Mouse (Mus musculus): ENCODE results near the gene Map1lc3b.

Gene Map1lc3b

DNA sequence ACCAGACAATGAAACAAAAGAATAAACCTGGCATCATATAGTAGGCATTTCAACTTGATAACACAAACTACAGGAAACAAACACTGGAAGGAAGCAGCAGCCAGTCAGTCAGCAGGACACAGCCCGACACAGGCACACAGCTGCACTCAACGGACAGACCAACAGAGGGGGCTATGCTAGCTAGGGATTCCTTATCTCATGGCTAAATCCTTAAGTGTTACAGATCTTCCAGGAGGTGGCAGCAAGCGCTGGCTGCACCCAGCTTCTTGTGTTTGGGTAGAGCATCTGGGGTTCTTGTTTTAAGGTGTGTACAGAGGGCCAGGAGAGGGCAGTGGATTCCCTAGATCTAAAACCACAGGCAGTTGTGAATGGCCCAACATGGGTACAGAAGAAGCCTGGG is 12.7 kb downstream of the Map1lc3b start:
- DNase-seq (ENCODE audit: extremely low read depth, low read depth, low spot score): no peak

- no peak for DNase-seq (ENCODE audit: extremely low read depth, low read depth, low spot score)
Measured at GRCm38 (mm10) chr8:121603801-121604200, 13.6 kb downstream of the Map1lc3b start.

DNA sequence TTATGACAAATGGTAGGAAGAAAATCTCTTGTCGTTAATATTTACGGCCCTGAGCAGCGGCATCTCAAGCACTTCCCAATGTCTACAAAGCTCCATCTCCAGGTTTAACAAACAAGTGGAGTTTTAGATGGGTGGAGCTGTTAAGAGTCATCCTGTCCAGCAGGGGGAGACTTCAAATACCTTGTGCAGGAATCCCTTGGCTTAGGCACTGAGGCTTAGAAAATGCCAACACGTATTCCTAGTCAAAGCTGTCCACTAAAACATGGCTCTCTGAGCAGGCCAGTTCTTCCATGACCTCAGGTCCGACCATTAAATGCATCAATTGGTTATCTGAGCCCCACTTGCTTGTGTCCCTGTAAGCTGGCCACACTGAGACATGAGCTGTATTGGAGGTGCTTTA is 17.5 kb downstream of the Map1lc3b start:
- DNase-seq (ENCODE audit: extremely low read depth, low read depth, low spot score): no peak

GRCm38 (mm10) chr8:121609251-121609650 is 19.1 kb downstream of the Map1lc3b start:
- no peak for DNase-seq (ENCODE audit: extremely low read depth, low read depth, low spot score)

DNA sequence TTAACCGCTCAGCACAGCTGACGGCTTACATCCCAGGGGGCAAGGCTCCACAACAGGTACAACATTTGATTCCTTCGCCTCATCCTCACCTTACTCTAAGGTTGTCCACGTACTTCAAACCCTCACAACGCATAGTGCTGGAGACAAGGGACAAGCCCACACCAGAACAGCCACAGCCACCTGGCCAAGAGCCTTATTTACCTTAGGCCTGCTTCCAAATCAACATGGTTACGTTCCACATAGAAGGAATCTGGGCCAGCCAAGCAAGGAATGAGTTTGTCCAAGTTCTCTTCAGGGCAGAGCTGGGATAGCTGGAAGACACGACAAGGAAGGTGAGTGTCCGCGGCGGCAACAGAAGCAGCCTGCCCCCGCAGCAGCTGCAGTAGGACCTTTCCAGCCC is 19.8 kb downstream of the Map1lc3b start:
- DNase-seq (ENCODE audit: extremely low read depth, low read depth, low spot score): no peak

DNA sequence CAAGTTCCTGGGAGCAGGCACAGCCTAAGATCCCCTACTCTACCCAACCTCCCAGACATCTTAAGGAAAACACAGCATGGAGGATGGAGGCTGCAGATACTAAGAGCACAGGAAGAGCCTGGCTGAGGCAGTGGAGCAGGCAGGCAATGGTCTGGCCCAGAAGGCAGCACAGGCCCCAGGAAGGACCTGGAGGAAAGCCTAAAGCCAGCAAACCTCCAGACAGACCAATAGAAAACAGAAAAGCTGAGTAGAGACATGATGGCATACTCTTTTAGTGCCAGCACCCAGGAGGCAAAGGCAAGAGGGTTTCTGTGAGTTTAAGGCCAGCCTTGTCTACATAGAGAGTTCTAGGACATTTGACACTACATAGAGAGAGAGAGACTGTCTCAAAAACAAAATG is 23.3 kb downstream of the Map1lc3b start:
- no peak for DNase-seq (ENCODE audit: extremely low read depth, low read depth, low spot score)

- peak; percentile 26 for DNase-seq (ENCODE audit: extremely low read depth, low read depth, low spot score)
Measured at GRCm38 (mm10) chr8:121619401-121619995, 29.3 kb downstream of the Map1lc3b start.

- DNase-seq (ENCODE audit: extremely low read depth, low read depth, low spot score): no peak
Measured at GRCm38 (mm10) chr8:121620801-121621516, 30.8 kb downstream of the Map1lc3b start.

- DNase-seq (ENCODE audit: extremely low read depth, low read depth, low spot score): no peak
Measured at GRCm38 (mm10) chr8:121621879-121622278, 31.7 kb downstream of the Map1lc3b start.

DNA sequence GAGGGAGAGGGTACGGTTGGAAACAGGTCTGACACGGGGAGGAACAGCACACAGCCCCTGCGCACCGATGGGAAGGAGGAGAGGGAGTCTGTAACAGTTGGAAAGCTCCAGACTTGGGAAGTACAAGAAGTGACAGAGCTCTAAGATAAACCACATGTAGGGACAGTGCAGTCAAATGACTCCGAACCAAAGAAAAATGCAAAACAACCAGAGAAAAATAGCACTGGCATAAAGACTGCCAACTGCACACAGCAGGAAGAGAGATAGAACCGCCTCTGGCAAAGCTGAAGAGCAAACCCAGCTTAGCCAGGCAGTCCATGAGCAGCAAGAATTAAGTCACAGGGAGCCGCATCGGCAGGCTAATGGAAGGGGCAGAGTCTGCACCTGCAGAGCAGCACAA is 32.9 kb downstream of the Map1lc3b start:
- no peak for DNase-seq (ENCODE audit: extremely low read depth, low read depth, low spot score)

GRCm38 (mm10) chr8:121628681-121629080 is 38.5 kb downstream of the Map1lc3b start:
- no peak for DNase-seq (ENCODE audit: extremely low read depth, low read depth, low spot score)

DNA sequence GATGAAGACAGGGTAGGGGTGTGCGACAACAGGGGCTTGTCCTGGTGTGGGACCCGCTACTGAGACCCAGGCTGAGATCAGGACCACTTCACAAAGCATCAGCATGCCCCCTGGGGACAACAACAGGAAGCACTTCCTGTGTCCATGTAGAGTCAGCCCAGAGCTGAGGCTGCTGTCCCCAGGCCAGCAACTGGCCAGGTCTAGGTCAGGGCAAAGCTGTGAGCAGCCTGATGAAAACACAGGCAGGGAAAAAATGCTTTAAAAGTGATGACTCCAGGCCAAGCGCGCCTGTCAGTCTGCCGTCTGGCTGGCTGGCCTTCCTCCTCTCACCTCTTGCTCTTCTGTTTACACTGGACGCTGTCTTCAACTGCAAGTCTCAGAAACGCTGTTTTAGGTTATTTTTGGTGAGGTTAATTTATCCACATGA is 41.5 kb downstream of the Map1lc3b start:
- DNase-seq (ENCODE audit: extremely low read depth, low read depth, low spot score): no peak

- no peak for DNase-seq (ENCODE audit: extremely low read depth, low read depth, low spot score)
Measured at GRCm38 (mm10) chr8:121632401-121632800, 42.2 kb downstream of the Map1lc3b start.

DNA sequence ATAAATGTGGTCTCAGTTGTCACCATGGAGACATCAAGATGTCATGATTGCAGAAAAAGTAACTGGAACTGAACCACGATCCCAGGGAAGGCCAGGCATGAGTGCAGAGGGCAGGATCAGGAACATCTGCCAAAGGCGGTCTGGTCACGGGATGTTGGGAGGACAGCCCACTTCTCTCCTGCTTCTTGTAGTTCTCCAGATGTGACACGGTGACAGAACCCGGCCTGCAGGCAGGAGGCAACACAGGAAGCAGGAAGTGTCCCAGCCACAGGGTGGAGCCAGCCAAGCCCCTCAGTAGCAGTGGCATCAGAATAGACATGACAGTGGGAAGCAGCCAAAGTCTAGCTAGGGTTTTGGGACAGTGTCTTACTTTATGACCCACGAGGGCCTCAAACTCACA is 45.4 kb downstream of the Map1lc3b start:
- DNase-seq (ENCODE audit: extremely low read depth, low read depth, low spot score): no peak

DNA sequence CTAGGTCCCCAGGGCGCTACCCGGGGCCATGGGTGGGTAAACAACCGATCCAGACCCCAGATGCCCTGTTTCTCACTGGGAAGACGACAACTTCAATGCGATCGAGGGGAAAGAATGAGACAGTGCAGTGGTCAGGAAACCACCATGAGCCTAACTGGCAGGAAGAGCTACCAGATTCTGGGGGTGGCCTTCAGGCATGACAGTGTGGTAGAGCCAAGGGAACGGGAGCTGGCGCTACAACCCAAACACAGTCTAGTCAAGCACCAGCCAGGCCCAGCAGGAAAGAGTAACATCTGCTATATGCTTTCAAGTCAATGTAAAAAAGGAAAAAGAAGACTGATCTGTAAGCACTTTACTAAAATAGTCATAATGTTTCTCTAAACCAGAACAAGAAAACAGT is 46.0 kb downstream of the Map1lc3b start:
- DNase-seq (ENCODE audit: extremely low read depth, low read depth, low spot score): no peak

DNA sequence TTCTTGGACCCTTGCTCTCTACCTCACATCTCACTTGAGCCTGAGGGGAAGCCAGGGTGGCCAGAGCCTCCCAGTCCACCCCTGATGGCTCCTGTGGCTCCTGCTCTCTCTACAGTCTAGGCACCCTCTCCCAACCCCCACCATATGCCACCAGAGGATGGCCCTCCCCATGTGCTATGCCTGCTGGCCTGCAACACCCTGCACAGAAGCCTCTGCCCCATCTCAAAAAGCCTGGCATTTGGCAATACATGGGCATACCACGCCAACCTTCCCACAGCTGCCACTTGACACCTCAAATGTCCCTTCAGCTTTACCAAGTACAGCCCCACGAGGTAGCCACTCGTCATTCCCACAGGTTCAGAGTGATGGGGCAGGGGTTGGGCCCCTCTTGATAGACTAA is 52.6 kb downstream of the Map1lc3b start:
- no peak for DNase-seq (ENCODE audit: extremely low read depth, low read depth, low spot score)

DNA sequence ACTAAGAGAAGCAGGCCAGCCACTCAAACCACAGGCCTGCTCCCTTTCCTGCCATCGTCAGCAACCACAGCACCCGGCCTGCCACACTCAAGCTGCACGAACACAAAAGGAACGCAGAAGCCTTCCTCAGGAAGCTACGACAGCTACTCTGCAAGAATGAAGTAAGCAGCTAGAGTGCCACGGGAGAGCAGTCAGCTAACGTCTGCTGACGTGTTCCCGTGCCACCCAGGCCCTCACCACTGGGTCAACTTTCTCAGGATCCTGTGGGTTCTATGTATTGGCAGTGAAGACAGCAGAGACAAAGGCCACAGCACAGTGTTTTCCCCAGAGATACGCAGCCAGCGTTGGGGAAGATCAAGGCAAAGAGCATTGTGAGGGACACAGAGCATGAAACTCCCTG is 53.2 kb downstream of the Map1lc3b start:
- DNase-seq (ENCODE audit: extremely low read depth, low read depth, low spot score): no peak

DNA sequence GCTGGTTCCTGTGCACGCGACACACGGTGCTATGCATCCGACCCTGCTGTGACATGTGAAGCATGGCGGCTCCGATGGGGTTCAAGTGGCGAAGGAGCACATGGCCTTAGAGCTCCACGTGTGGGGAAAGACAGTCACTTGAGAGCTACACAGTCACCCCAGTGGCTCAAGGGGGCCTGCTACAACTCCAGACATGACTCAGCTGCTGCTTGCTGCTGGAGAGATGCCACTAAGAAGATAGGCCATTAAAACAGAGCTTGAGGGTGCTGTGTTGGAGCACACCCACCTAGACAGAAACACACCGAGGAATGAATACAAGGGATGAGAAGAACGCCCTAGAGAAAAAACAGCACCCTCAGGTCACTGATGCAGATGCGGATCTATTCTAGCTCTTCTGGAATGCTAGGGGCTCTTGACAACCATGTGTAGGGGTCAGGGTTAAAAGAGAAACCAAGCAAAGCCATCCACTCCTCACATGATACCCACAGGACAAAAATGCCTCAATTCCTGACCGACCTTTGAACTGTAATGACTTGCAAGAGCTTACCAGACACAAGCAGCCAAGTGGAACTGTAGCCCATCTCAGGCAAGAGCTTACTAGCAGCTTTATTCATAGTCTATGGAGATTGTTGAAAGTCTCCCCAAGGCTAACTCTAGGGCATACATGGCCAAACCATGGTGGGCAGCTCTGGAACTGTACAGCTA is 57.5 kb downstream of the Map1lc3b start:
- DNase-seq (ENCODE audit: extremely low read depth, low read depth, low spot score): no peak
